Mouse (Mus musculus): ENCODE data around the gene Smc3.

- peak; percentile 91 for TF ChIP-seq CTCF (IDR thresholded peaks at IDR 0.05; ENCODE audit: low read depth)
- peak; percentile 70 for TF ChIP-seq EP300 (IDR thresholded peaks at IDR 0.05; ENCODE audit: low read depth)
Observed at GRCm38 (mm10) chr19:53599757-53600539, at the start of gene Smc3.

Data from liver, postnatal 0 days (tissue).